Mouse (Mus musculus) kidney, postnatal 4 days (tissue): ENCODE results near the gene Mark3.
"Not testable (repeated sequence)": the region's sequence is repeated elsewhere in the genome, so short reads cannot be mapped to it uniquely, and the experiment has no call there.

Experiments used
- DNase-seq, 2 experiments: peaks; one replicate each; pipeline ENCODE4 v3.0.0; 2021; ENCODE audit warnings: mixed read lengths in 2 of 2

Mark3 gene

GRCm38 (mm10) chr12:111653434-111653833 lies 79.1 kb downstream of the Mark3 start:
- DNase-seq = peak; percentile 80 to 83

- DNase-seq = no peak
Measured at GRCm38 (mm10) chr12:111655695-111656094, 81.4 kb downstream of the Mark3 start.

- DNase-seq = no peak
Measured at GRCm38 (mm10) chr12:111659331-111659730, 85.0 kb downstream of the Mark3 start.

- no peak for DNase-seq
Measured at GRCm38 (mm10) chr12:111660628-111661027, 86.3 kb downstream of the Mark3 start.

GRCm38 (mm10) chr12:111661554-111661953 lies 87.2 kb downstream of the Mark3 start:
- not testable (repeated sequence) for DNase-seq

GRCm38 (mm10) chr12:111663228-111664143 lies 89.2 kb downstream of the Mark3 start:
- no peak for DNase-seq

- peak; percentile 76 to 81 for DNase-seq
Measured at GRCm38 (mm10) chr12:111664144-111664634, 89.9 kb downstream of the Mark3 start.

GRCm38 (mm10) chr12:111665041-111665880 lies 90.9 kb downstream of the Mark3 start:
- DNase-seq = no peak

GRCm38 (mm10) chr12:111666380-111666779 lies 92.1 kb downstream of the Mark3 start:
- DNase-seq = no peak

GRCm38 (mm10) chr12:111667421-111667820 lies 93.1 kb downstream of the Mark3 start:
- DNase-seq = no peak

- DNase-seq = peak; percentile 99 to 100
Measured at GRCm38 (mm10) chr12:111668457-111668912, 94.2 kb downstream of the Mark3 start.

- peak in 1 of 2 experiments; percentile 58 for DNase-seq
Measured at GRCm38 (mm10) chr12:111669000-111669788, 94.9 kb downstream of the Mark3 start.

- peak in 1 of 2 experiments; percentile 8 for DNase-seq
Measured at GRCm38 (mm10) chr12:111669961-111670360, 95.6 kb downstream of the Mark3 start.

- peak in 1 of 2 experiments; percentile 57 for DNase-seq
Measured at GRCm38 (mm10) chr12:111670371-111670971, 96.1 kb downstream of the Mark3 start.

GRCm38 (mm10) chr12:111670976-111671375 lies 96.7 kb downstream of the Mark3 start:
- DNase-seq = peak in 1 of 2 experiments; percentile 43

GRCm38 (mm10) chr12:111671431-111671902 lies 97.1 kb downstream of the Mark3 start:
- DNase-seq = peak; percentile 72 to 77

- peak; percentile 81 to 87 for DNase-seq
Measured at GRCm38 (mm10) chr12:111672176-111672575, 97.9 kb downstream of the Mark3 start, which contains the start of gene Ckb. Ckb (minus strand) TSS chr12:111672338.

- peak in 1 of 2 experiments; percentile 43 for DNase-seq
Measured at GRCm38 (mm10) chr12:111672581-111672980, 98.3 kb downstream of the Mark3 start.

GRCm38 (mm10) chr12:111674850-111675486 lies 100.6 kb downstream of the Mark3 start:
- DNase-seq = no peak

GRCm38 (mm10) chr12:111675797-111676580 lies 101.7 kb downstream of the Mark3 start:
- DNase-seq = no peak
